Mouse (Mus musculus) liver, postnatal 0 days (tissue): ENCODE data around the gene Nup98.

ENCODE experiments used
- CTCF ChIP-seq: sonication (generic); IDR thresholded peaks from 2 replicates; pipeline ENCODE4 v1.5.1; 2016; ENCODE audit warnings: antibody characterized with exemption, low read depth
- EP300 ChIP-seq: IDR thresholded peaks from 2 replicates; pipeline ENCODE4 v1.6.1; 2016; ENCODE audit warnings: antibody characterized with exemption, low read depth, mild to moderate bottlenecking

DNA sequence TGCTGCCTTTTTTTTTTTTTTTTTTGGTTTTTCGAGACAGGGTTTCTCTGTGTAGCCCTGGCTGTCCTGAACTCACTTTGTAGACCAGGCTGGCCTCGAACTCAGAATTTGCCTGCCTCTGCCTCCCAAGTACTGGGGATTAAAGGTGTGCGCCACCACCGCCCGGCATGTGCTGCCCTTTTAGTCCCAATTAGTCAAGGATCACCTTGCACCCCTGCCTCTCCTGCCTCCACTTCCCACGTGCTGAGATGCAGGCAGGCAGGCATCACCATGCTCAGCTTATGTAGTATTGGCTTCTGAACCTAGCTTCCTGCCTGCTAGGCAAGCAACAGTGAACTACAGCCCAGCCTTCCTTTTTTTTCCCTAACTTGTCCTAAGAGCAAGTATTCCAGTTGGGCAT lies 92.6 kb downstream of the Nup98 start:
- no peak for TF ChIP-seq CTCF
- TF ChIP-seq EP300 = no peak
